Mouse (Mus musculus): ENCODE results near the gene Plk3.

Plk3 gene

GRCm38 (mm10) chr4:117138295-117139216 is 4.8 kb upstream of the Plk3 start:
- DNase-seq (ENCODE audit: low spot score in 2 of 2) = no peak

- DNase-seq (ENCODE audit: low spot score in 2 of 2) = no peak
These were observed 2.3 kb upstream of the Plk3 start for GRCm38 (mm10) chr4:117136034-117136433.

DNA sequence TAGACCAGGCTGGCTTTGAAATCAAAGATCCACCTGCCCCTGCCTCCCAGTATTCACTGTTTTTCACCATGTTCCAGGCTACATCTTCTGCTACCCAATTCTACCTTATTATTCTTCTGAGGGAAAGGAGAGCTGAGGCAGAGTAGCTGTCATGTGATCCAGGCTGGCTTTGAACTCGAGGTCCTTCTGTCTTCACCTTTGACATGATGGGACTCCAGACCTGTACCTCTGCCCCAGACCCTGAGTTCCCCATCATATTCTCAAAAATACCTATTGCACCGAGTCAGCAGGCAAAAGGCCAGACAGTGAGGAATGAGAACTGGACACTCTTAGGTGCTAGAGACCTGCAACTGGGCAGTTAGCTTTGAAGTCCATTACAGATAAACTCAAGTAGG is 835 bp upstream of the Plk3 start:
- DNase-seq (ENCODE audit: low spot score in 2 of 2) = no peak

- DNase-seq (ENCODE audit: low spot score in 2 of 2) = no peak
These were observed 382 bp downstream of the Plk3 start for GRCm38 (mm10) chr4:117133366-117133796.

DNA sequence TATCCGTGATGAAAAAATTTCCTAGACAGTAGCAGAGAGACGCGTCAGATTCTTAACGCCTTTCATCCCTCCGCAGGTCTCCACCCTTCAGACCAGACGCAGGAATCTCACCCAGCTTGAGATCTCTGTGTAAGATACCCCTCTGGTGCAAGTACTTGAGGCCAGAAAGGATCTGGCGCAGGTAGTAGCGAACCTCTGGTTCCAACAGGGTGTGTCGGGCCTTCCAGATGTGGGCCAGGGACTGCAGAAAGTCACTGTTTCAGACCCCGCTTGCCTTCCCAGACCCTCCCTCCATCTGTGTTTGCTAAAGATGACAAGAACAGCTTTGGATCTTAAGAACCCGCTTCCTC is 994 bp downstream of the Plk3 start:
- DNase-seq (ENCODE audit: low spot score in 2 of 2) = no peak

- DNase-seq (ENCODE audit: low spot score in 2 of 2) = no peak
These were observed 1.6 kb downstream of the Plk3 start for GRCm38 (mm10) chr4:117131890-117132793.

DNA sequence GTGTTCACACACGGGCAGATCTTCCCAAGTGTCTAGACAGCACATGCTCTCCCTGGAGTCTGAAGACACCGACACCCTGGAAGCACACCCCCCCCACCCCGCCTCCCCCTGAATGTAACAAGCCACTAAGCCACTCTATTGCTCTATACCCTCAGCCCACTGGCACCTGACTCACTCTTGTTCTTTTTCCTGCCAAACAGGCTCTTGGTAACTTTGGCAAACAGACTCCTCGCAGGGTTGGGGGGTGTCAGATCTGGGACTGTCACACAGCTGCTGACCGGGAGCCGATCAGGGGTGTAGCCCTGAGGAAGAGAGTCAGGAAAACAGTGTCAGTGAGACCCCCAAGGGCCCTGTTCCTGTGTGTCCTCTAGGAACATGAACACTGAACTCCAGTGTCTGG is 2.6 kb downstream of the Plk3 start:
- DNase-seq (ENCODE audit: low spot score in 2 of 2) = no peak

DNA sequence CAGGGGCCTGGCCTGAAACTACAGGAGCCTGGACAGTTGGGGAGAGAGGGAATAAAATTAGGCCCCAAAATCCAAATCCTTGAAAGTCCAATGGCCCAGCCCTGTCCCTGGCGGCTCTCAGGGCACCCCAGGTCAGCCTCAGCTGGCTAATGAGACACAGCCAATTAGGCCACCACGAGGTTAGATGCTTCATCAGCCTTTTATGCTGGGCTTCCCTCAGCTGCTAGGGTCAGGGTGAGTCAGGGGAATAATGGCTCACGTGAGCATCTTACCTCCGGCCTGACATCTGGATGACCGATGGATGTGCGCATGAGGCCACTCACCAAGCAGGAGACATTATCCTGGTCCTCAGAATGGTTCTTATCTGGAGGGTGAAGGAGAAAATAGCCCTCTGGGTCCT is 3.0 kb downstream of the Plk3 start:
- no peak for DNase-seq (ENCODE audit: low spot score in 2 of 2)

GRCm38 (mm10) chr4:117127991-117128686 is 5.6 kb downstream of the Plk3 start:
- no peak for DNase-seq (ENCODE audit: low spot score in 2 of 2)

GRCm38 (mm10) chr4:117126675-117127290 is 7.0 kb downstream of the Plk3 start, which contains the start of gene Tctex1d4:
Gene Tctex1d4, plus strand, starts transcription at chr4:117126794.
- DNase-seq (ENCODE audit: low spot score in 2 of 2) = peak in 1 of 2 experiments; percentile 63

GRCm38 (mm10) chr4:117125910-117126674 is 7.7 kb downstream of the Plk3 start:
- peak in 1 of 2 experiments; percentile 52 for DNase-seq (ENCODE audit: low spot score in 2 of 2)

DNA sequence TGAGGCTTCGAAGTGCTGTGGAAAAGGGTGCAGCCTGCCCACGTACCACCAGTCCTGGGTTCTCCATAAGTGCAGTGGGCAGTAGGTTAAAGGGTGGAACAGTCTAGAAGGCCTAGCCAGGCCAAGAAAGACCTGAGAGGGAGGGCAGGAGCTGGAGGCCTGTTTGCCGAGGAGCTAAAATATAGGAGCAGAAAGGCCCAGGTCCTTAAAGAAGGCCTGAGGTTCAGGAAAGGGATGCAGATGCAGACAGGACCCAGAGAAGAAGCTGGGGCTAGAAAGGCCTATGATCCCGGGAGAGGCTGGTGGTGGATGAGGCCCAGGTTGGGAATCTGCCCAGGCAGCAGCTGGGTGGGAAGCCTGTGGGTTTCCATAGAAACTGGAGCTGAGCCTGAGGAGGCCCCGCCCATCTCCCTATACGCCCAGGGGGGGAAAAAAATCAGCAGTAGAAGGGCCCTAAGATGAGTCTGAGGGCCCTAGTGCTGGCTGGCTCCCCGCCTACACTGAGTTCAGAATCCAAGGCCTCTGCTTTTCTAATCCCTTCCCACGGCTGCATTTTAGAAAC is 8.3 kb downstream of the Plk3 start, which contains the start of gene Btbd19:
Gene Btbd19 (minus strand): TSS at position 378 of the 562 bp plus-strand sequence.
- no peak for DNase-seq (ENCODE audit: low spot score in 2 of 2)

GRCm38 (mm10) chr4:117124518-117125347 is 9.0 kb downstream of the Plk3 start:
- DNase-seq (ENCODE audit: low spot score in 2 of 2) = peak; percentile 57 to 77

DNA sequence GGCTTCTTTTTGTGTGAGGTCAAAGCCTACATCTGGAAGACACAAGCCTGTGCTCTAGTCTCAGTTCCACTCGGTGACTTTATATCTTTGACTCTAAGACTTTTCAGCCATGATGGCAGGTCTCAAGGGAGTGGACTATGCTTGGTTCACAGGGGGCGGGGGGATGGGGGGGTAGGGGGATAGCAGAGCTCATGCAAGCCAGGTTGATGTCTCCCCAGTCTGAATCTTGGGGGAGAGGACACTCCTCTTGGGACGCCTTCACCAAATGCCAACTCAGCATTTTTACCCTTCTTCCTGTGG is 9.6 kb downstream of the Plk3 start:
- no peak for DNase-seq (ENCODE audit: low spot score in 2 of 2)

DNA sequence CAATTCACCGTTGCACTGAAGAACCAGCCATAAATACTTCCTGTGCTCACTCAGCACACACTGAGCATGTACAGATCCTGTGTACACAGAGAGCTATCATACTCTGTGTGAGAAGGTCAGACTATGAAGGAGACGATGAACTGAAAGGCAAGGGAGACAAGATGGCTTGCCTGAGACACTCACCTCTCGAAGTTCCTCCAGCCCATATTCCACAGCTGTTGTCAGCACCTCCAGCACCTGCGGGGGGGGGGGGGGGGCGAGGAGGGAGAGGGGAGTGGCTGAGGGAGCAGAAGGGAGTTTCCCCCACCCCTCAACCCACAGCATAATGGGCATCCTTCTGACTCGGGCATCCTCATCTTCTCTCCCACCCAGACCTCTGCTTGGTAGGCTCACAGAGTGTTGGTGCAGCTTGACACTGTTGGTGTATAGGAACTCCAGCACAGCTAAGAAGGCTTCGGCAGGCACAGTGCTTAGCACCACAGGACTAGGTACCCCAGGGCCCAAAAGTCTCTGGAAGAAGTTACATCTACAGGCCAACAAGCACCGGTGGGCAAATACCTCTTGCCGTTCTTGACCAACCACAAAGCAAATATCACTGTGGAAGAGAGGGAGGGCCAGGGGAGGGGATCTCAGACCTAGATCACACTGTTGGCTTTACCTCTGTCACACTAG is 10.1 kb downstream of the Plk3 start:
- no peak for DNase-seq (ENCODE audit: low spot score in 2 of 2)

- DNase-seq (ENCODE audit: low spot score in 2 of 2) = peak in 1 of 2 experiments; percentile 60
These were observed 11.6 kb downstream of the Plk3 start for GRCm38 (mm10) chr4:117122209-117122608.

DNA sequence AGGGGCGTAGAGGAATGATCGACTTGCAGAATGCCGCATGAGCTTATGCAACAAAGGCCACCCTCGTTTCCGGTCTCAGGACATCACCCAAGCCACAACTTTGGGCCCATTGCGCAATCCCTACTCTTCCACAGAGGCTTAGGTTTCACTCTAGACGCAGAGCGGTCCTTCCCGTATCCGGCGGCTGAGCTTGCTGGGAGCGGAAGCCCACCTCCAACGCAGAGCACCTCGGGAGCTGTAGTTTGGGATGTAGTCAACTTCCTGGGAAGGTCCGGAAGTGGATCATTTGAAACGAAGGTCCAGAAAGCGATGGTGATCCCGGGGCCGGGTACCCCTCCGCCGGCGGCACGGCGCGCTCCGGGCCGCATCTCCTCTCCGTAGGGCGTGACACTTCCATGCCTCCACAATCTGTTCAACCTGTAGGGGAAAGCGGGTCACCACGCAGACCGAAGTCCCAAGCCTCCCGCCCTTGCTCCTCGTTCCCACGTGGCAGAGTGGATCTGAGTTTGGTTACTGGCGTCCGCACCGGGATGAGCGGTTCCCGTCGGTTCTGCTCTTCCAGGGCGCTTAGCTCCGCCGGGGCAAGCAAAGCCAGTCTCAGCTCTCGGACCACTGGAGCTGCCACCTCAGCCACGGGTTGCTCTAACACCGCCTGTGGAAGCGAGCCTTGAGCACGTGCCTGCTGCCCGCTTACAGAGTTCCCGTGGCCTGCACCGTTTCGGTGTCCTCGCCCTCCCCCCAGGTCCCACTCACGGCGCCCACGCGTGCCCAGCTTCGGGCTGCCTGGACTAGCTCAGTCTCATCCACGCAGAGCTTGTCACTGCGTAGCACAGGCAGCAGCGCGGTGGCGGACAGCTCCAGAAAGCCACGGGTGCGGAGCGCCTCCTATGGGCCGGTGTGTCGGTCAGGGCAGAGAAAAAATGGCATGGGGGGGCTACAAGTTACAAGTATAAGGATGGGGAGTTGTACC is 13.0 kb downstream of the Plk3 start:
- DNase-seq (ENCODE audit: low spot score in 2 of 2) = peak; percentile 88 to 94

GRCm38 (mm10) chr4:117120052-117120444 is 13.7 kb downstream of the Plk3 start:
- DNase-seq (ENCODE audit: low spot score in 2 of 2) = no peak

All from spleen, postnatal 4 days (tissue).